Mouse (Mus musculus): ENCODE measurements around the gene Uqcr10.
A peak's percentile ranks its signal among the peaks of the same experiment; 100 is the strongest.

Gene Uqcr10

GRCm38 (mm10) chr11:4675693-4676092, 28.4 kb downstream of the Uqcr10 start:
- no peak for DNase-seq (ENCODE audit: low read depth, low spot score)

- no peak for DNase-seq (ENCODE audit: low read depth, low spot score)
Observed at GRCm38 (mm10) chr11:4675126-4675562, 29.0 kb downstream of the Uqcr10 start.

GRCm38 (mm10) chr11:4674593-4674992, 29.5 kb downstream of the Uqcr10 start:
- no peak for DNase-seq (ENCODE audit: low read depth, low spot score)

GRCm38 (mm10) chr11:4671736-4672135, 32.4 kb downstream of the Uqcr10 start:
- no peak for DNase-seq (ENCODE audit: low read depth, low spot score)

- peak; percentile 38 for DNase-seq (ENCODE audit: low read depth, low spot score)
Observed at GRCm38 (mm10) chr11:4662496-4662878, 41.7 kb downstream of the Uqcr10 start.

- DNase-seq (ENCODE audit: low read depth, low spot score): no peak
Observed at GRCm38 (mm10) chr11:4661871-4662495, 42.2 kb downstream of the Uqcr10 start.

- peak; percentile 29 for DNase-seq (ENCODE audit: low read depth, low spot score)
Observed at GRCm38 (mm10) chr11:4661324-4661723, 42.8 kb downstream of the Uqcr10 start.

- DNase-seq (ENCODE audit: low read depth, low spot score): no peak
Observed at GRCm38 (mm10) chr11:4660309-4661025, 43.7 kb downstream of the Uqcr10 start.

GRCm38 (mm10) chr11:4659818-4660217, 44.3 kb downstream of the Uqcr10 start:
- DNase-seq (ENCODE audit: low read depth, low spot score): no peak
